In the genomic region with DNA sequence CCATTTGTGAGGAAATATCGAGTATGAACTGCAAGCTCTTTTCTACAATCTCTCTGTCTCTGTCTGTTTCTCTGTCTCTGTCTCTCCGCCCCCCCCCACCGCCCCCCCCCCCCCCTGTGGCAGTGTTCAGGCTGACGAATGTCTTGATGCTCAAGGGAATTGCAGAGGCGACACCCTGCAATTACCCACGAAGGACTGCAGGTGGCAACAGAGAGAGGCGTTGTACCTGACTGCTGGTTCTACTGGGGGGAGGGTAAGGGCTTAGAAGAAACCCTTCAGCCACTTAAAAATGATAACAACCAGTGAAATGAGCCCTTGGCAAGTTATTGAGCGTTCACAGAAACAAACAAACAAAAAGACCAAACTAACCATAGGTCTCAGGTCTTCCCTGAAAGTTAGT, we compare ENCODE assay signal across 10 mouse cellular contexts. TPM values are rescaled to one million over a fixed set of nuclear protein-coding genes. Genes with fewer than 3 reads are reported as not detected.
DNase-seq lines count a peak whose midpoint lies in the region; ATAC-seq and TF ChIP-seq lines count a peak whose summit lies in the region.
"Had no signal": no experiment of that assay in that cellular context is flagged by ENCODE, and none has a peak within 500 bp of the region (broad histone marks: within the 10 kb centered on the region; RNA-seq: fewer than 3 reads in every experiment).

No protein-coding gene starts in this region.

- H3K4me2 ChIP-seq in intestine, postnatal 0 days (replicated peaks; ENCODE audit: low read depth): no peak overlapping the region
- H3K4me2 ChIP-seq in intestine, embryonic 15.5 days (replicated peaks): no peak overlapping the region

- H3K4me3 ChIP-seq in intestine, postnatal 0 days (ENCODE audit: low read depth, low read length): no peak overlapping the region
- no peak overlapping the region for H3K4me3 ChIP-seq in intestine, embryonic 15.5 days (replicated peaks)
- no peak overlapping the region for H3K4me3 ChIP-seq in G1E (ENCODE audit: low read depth, low read length)

- H3K27me3 ChIP-seq in intestine, postnatal 0 days (replicated peaks; ENCODE audit: control insufficient read depth, insufficient read depth, low read length): no peaks in the 10 kb centered on the region
- no peaks in the 10 kb centered on the region for H3K27me3 ChIP-seq in intestine, embryonic 15.5 days (replicated peaks)
- H3K27me3 ChIP-seq in G1E (ENCODE audit: insufficient read depth, low read length): peaks cover 14% of the 10 kb centered on the region; the same call in 1 of the 2 replicates

- peak; percentile 80 for TF ChIP-seq CTCF in intestine, postnatal 0 days (IDR thresholded peaks at IDR 0.05; ENCODE audit: low read depth)
- no peak for TF ChIP-seq CTCF in G1E (IDR thresholded peaks at IDR 0.05; ENCODE audit: low read depth, low read length)

- H3K9me3 ChIP-seq in intestine, postnatal 0 days (ENCODE audit: control insufficient read depth): no peaks in the 10 kb centered on the region
- H3K9me3 ChIP-seq in intestine, embryonic 15.5 days: no peaks in the 10 kb centered on the region
- H3K9me3 ChIP-seq in G1E (replicated peaks): no peaks in the 10 kb centered on the region

- no peaks in the 10 kb centered on the region for H3K4me1 ChIP-seq in intestine, postnatal 0 days (replicated peaks; ENCODE audit: control insufficient read depth, insufficient read depth, low read length)
- no peaks in the 10 kb centered on the region for H3K4me1 ChIP-seq in intestine, embryonic 15.5 days (replicated peaks)
- H3K4me1 ChIP-seq in G1E (ENCODE audit: insufficient read depth, low read depth, low read length): no peaks in the 10 kb centered on the region

- peak; percentile 33 for DNase-seq in G1E (ENCODE audit: low spot score)
- peak; percentile 77 for DNase-seq in brain, adult 2 months (ENCODE audit: low read depth, low spot score)
- DNase-seq in heart, postnatal 4 days: peak; percentile 59
- peak; percentile 25 for DNase-seq in left cerebral cortex, postnatal 4 days
- peak; percentile 21 for DNase-seq in skeletal muscle tissue, adult 2 months (ENCODE audit: low read depth, low spot score)
- DNase-seq in gastrocnemius, postnatal 10 days: no peak

- 8% methylated on average over 8 of the region's 8 CpGs for WGBS in intestine, postnatal 0 days
- 5% methylated on average over 7 of the region's 8 CpGs for WGBS in intestine, embryonic 15.5 days

- no peaks in the 10 kb centered on the region for H3K36me3 ChIP-seq in intestine, postnatal 0 days (ENCODE audit: control insufficient read depth, insufficient read depth)
- H3K36me3 ChIP-seq in intestine, embryonic 15.5 days: no peaks in the 10 kb centered on the region
- no peaks in the 10 kb centered on the region for H3K36me3 ChIP-seq in G1E (replicated peaks)

- H3K9ac ChIP-seq in intestine, postnatal 0 days (ENCODE audit: low read depth, low read length): no peak overlapping the region
- H3K9ac ChIP-seq in intestine, embryonic 15.5 days: no peak overlapping the region

- intact Hi-C loops in left cerebral cortex, postnatal 4 days (cut with DNase I): no loop called here

- ATAC-seq in intestine, postnatal 0 days: no peak
- no peak for ATAC-seq in intestine, embryonic 15.5 days
- no peak for ATAC-seq in G1E (ENCODE audit: extremely low read depth, insufficient number of reproducible peaks, low FRiP score, poor library complexity, severe bottlenecking)

- H3K27ac ChIP-seq in intestine, postnatal 0 days (ENCODE audit: low read depth, low read length): no peak overlapping the region
- H3K27ac ChIP-seq in intestine, embryonic 15.5 days: no peak overlapping the region

RNA-seq across cellular contexts. Expression of gene Gjb2, which starts 11.5 kb away (rescaled TPM):
- 50.0 and 53.4 TPM in 2 replicates for polyA plus RNA-seq in intestine, postnatal 0 days (2015; fragmentation: Nextera tagmentation; extraction: Ambion mirVana)
- 5.6 and 6.5 TPM in 2 replicates for polyA plus RNA-seq in intestine, embryonic 15.5 days (2015; fragmentation: Nextera tagmentation; extraction: Ambion mirVana)
- total RNA-seq in G1E (2014; fragmentation: Nextera tagmentation) (not detected in 2 replicates), G1E (2017) (0.06 TPM in 1 of 2 replicates, not detected in the other)
- not detected in 2 replicates for polyA plus RNA-seq in G1E (2012)
- under 1 TPM in 1 of 2 experiments, not detected in 1; 0.14 TPM for total RNA-seq in heart, postnatal 4 days (2021)
- 10 to 100 TPM in 1 of 2 experiments, 1 to 10 TPM in 1; 8.2 to 10.7 TPM for total RNA-seq in left cerebral cortex, postnatal 4 days (2021)
- total RNA-seq in gastrocnemius, postnatal 10 days (2021): under 1 TPM; 0.31 to 0.95 TPM
- polyA plus RNA-seq: heart, embryonic 14.5 days had no signal

RNA-seq across cellular contexts. Expression of gene Gm4491, which starts 22.7 kb away (rescaled TPM):
- polyA plus RNA-seq in intestine, postnatal 0 days (2015; fragmentation: Nextera tagmentation; extraction: Ambion mirVana): 0.13 and 0.20 TPM in 2 replicates
- 0.09 TPM in 1 of 2 replicates, not detected in the other for polyA plus RNA-seq in intestine, embryonic 15.5 days (2015; fragmentation: Nextera tagmentation; extraction: Ambion mirVana)
- total RNA-seq in G1E (2014; fragmentation: Nextera tagmentation) (not detected in 2 replicates), G1E (2017) (0.17 TPM in 1 of 2 replicates, not detected in the other)
- polyA plus RNA-seq in G1E (2012): not detected in 2 replicates
- not detected for total RNA-seq in heart, postnatal 4 days (2021)
- total RNA-seq in left cerebral cortex, postnatal 4 days (2021): not detected
- total RNA-seq in gastrocnemius, postnatal 10 days (2021): not detected
- polyA plus RNA-seq: heart, embryonic 14.5 days; neural tube, embryonic 14.5 days had no signal

RNA-seq across cellular contexts. Expression of gene Gja3, which starts 35.1 kb away (rescaled TPM):
- 0.09 and 0.13 TPM in 2 replicates for polyA plus RNA-seq in intestine, postnatal 0 days (2015; fragmentation: Nextera tagmentation; extraction: Ambion mirVana)
- polyA plus RNA-seq in intestine, embryonic 15.5 days (2015; fragmentation: Nextera tagmentation; extraction: Ambion mirVana): 0.06 and 0.19 TPM in 2 replicates
- not detected in 2 replicates for total RNA-seq in G1E (2014; fragmentation: Nextera tagmentation)
- not detected in 2 replicates for total RNA-seq in G1E (2017)
- not detected in 2 replicates for polyA plus RNA-seq in G1E (2012)
- 10 to 100 TPM; 33.4 to 39.4 TPM for total RNA-seq in heart, postnatal 4 days (2021)
- 1 to 10 TPM; 1.3 to 1.7 TPM for total RNA-seq in left cerebral cortex, postnatal 4 days (2021)
- 1 to 10 TPM; 5.3 to 6.7 TPM for total RNA-seq in gastrocnemius, postnatal 10 days (2021)
- polyA plus RNA-seq: neural tube, embryonic 14.5 days had no signal

RNA-seq across cellular contexts. Expression of gene Gjb6, which starts 40.4 kb away (rescaled TPM):
- 0.33 and 0.63 TPM in 2 replicates for polyA plus RNA-seq in intestine, postnatal 0 days (2015; fragmentation: Nextera tagmentation; extraction: Ambion mirVana)
- 0.20 and 0.70 TPM in 2 replicates for polyA plus RNA-seq in intestine, embryonic 15.5 days (2015; fragmentation: Nextera tagmentation; extraction: Ambion mirVana)
- total RNA-seq in G1E (2014; fragmentation: Nextera tagmentation) (not detected in 2 replicates), G1E (2017) (0.11 TPM in 1 of 2 replicates, not detected in the other)
- not detected in 2 replicates for polyA plus RNA-seq in G1E (2012)
- not detected for total RNA-seq in heart, postnatal 4 days (2021)
- 10 to 100 TPM; 11.3 to 12.0 TPM for total RNA-seq in left cerebral cortex, postnatal 4 days (2021)
- total RNA-seq in gastrocnemius, postnatal 10 days (2021): under 1 TPM in 1 of 2 experiments, not detected in 1; 0.16 TPM
- polyA plus RNA-seq: heart, embryonic 14.5 days had no signal

Comparison
In these comparisons a context has a peak if more than half of its experiments do, and no peak if none do; other contexts are left out.
1. RNA of gene Gjb2, which starts 11.5 kb away (total RNA-seq): 8.2 to 10.7 TPM in left cerebral cortex, postnatal 4 days; 0.31 to 0.95 TPM in gastrocnemius, postnatal 10 days, 0.14 TPM in heart, postnatal 4 days and 0.06 TPM in G1E; every median in the first group is over 4 times any median in the second.
2. RNA of gene Gja3, which starts 35.1 kb away (total RNA-seq): 33.4 to 39.4 TPM in heart, postnatal 4 days; 5.3 to 6.7 TPM in gastrocnemius, postnatal 10 days, 1.3 to 1.7 TPM in left cerebral cortex, postnatal 4 days and not detected in G1E; every median in the first group is over 4 times any median in the second.